Mouse (Mus musculus) heart, postnatal 10 days (tissue): ENCODE results near the gene Dennd1a. TPM values are rescaled to one million over a fixed set of nuclear protein-coding genes. Genes with fewer than 3 reads are reported as not detected.
A peak's percentile ranks its signal among the peaks of the same experiment; 100 is the strongest.

Source experiments
- DNase-seq, 2 experiments: peaks; one replicate each; pipeline ENCODE4 v3.0.0; 2021
- intact Hi-C: fragments of 180-260 bp; cut with DNase I; formaldehyde crosslinking; loops from one replicate; pipeline ENCODE4 v1.15.1; 2025
- total RNA-seq, 2 experiments: library from RNA; stranded (reverse); gene quantifications; 2 replicates each; pipeline ENCODE4 v1.2.3; 2021

Dennd1a gene
- total RNA-seq, 2 experiments from 2014 or later, result 27.3 to 29.0 TPM

DNA sequence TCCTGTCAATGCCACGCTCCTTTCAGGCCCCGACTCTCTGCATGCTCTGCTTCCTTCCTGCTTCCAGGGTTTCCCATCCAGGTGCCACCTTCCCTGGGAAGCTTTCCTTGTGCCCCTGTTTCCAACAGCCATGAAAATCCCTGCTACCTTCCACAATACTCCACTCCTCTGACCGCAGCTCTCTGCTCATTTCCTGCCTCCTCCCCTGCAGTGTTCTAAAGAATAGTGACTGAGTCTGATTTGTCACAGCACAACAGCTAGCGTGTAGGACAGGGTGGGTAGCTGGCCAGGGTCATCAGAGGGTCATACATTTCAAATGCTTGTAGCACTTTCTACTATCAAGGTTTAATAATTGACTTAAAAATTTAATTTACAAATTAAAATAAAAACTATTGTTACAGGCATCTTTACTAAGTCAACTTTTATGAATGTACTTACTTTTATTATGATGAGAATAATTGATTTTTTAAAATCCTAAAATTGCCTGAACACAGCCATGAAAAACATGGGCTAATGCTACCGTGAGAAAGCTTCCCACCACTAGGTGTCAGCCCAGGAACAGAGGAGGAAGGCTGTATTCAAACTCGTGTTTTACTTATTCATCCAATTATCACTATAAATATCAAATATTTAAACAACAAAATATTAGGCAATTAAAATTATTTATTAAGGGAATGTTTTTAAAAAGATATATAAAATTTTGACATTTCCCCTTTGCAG, 361.6 kb downstream of the Dennd1a start:
- intact Hi-C loops, result loop anchor here (1.0 to 10.0 kb wide), 4 partner anchors 451 to 809 kb away; no protein-coding TSS in a partner anchor

DNA sequence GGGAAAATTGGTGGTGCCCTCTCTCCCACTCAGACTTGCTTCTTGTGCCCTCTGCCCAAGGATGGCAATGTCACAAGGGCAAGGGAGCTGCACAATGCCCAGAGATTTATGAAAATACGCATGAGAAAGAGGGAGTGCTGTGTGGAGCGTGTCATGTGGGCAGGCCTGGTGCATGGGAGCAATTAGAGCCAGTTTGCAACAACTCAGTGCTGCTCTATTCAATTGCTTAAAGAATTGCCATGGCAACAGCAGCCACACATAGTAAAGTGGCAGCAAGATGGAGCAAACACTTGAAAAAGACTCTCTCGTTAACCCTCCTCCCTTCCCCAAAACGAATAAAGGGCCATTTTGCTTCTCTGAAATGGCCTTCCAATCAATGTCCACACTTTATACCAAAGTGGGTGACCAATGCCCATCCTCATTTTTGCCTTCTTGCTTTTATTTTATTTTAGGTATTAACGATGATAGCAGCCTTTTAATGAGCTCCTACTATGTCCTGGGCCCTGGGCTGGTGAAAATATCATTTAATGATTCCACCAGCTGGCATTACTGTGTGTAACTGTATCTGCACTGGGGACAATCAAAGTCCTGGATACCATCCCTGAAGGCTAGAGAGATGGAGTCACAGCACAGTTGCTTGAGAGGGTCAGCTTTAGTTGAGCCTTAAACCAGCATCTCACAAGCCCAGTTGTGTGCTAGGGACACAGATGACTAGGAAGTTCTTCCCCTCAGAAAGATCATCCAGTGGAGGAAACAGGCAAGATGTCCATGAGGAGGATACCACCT, 378.3 kb downstream of the Dennd1a start:
- DNase-seq, result no peak
- intact Hi-C loops, result no loop called here

More for the DNA sequence above, 361.6 kb downstream of the Dennd1a start:
- DNase-seq, result peak; percentile 47 to 67

DNA sequence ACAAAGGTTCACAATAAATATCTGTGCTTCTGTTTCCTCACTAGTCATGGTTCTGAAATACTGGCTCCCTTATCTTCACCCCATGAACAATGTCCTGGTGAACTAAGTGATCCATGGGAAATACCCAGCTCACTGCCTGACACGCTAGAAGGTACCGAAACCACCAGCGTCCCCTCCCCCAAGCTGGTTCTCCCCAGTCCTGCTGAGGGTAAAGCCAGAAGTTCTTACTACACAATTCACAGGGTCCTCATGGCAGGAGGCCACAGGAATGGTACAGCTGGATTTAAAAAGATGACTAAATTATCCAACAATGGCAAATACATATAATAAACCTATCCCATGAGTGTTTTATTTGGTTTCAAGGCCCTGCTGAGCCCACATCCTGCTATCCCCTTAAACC, 378.9 kb downstream of the Dennd1a start:
- intact Hi-C loops, result no loop called here
- DNase-seq, result no peak

- DNase-seq, result no peak
- intact Hi-C loops, result no loop called here
Observed at GRCm38 (mm10) chr2:37906261-37906660, 380.9 kb downstream of the Dennd1a start.

DNA sequence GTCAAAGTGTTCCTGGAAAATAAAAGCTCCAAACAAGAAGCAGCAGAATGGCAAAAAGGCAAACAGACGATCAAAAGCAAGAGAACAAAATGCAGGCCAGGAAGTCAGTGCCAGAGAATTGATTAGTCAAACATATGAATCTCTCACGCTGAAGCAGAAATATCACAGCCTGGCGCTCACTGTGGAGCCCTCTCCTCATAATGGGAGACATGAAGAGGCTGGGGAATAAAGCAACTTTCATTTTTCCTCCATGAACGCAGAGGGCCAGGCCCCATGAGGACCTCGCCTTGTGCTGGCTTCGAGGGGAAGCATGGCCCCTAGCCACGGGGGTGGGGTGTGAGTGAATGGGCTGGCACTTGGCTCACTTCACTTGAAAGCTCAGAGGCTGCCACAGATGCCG, 383.9 kb downstream of the Dennd1a start:
- intact Hi-C loops, result no loop called here
- DNase-seq, result no peak

DNA sequence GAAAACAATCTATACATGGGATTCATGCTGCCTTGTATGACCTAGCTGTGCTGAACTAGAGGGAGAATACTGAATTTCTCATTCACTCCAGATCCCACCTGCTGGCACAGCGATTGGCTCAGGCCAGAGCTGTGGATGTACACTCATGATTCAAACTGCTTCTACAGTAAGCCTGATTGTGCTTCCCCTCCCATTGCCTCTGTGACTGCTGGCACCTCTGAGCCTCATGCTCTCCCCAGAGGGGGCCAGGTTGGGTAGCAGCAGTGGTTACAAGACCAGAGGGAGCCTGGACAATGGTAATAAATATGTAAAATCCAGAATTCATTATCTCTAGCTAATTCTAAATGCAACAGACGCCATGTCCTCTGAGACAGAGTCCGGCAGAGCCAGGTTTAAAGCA, 404.0 kb downstream of the Dennd1a start:
- DNase-seq, result no peak
- intact Hi-C loops, result no loop called here

DNA sequence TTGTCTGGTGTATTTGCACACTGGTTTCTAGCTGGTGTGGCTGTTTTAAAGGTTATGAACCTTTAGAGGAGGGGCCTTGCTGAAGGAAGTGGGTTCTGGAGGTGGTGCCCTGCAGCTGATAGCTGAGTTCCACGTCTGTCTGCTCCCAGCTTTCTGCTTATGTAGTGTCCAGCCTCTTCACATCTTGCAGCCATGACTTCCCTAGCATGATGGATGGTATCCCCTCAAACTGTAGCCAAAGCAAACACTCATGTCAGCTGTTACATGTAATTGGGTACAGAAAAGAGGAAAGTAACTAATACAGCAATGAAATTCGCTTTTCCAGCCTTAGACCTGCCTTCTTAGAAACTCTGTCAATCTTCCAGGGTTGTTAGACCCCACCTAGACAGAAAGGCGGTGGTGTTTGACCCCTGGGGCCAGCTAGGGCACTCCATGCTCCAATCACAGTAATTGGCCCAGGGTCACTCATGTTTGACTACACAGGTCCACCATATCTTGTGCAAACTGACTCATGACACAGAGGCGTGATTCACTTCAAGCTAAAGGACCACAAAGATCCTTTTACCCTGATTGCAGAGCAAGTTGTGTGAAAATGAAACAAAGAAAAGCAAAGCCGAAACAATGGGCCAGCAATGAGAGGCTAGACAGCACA, 405.8 kb downstream of the Dennd1a start:
- intact Hi-C loops, result no loop called here
- no peak for DNase-seq

GRCm38 (mm10) chr2:37879697-37880096, 407.5 kb downstream of the Dennd1a start:
- DNase-seq, result no peak
- intact Hi-C loops, result no loop called here

- no peak for DNase-seq
- intact Hi-C loops, result no loop called here
Observed at GRCm38 (mm10) chr2:37872791-37873190, 414.4 kb downstream of the Dennd1a start.

- peak; percentile 9 to 14 for DNase-seq
- intact Hi-C loops, result no loop called here
Observed at GRCm38 (mm10) chr2:37869628-37870027, 417.6 kb downstream of the Dennd1a start.

- DNase-seq, result no peak
- intact Hi-C loops, result no loop called here
Observed at GRCm38 (mm10) chr2:37867387-37867786, 419.8 kb downstream of the Dennd1a start.

GRCm38 (mm10) chr2:37857472-37857871, 429.7 kb downstream of the Dennd1a start:
- intact Hi-C loops, result no loop called here
- DNase-seq, result no peak

DNA sequence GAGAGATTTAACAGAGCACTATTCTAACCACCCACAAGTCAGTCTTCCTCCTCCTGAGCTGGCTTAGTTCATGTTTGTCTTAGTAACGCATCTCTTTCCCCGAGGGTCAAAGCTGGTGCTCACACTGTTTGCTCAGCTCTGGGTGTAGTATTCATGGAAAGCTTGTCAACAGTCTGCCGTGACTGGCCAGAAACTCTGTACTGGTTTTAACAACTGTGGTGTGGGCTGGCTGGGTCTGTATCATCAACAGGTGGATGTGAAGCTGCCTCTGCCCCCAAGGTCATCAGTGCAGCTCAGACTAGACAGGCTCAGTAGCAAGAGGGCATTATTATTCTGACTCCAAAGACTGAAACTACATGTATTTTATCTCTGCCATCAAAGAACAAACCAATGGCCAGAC, 430.2 kb downstream of the Dennd1a start:
- no peak for DNase-seq
- intact Hi-C loops, result no loop called here

DNA sequence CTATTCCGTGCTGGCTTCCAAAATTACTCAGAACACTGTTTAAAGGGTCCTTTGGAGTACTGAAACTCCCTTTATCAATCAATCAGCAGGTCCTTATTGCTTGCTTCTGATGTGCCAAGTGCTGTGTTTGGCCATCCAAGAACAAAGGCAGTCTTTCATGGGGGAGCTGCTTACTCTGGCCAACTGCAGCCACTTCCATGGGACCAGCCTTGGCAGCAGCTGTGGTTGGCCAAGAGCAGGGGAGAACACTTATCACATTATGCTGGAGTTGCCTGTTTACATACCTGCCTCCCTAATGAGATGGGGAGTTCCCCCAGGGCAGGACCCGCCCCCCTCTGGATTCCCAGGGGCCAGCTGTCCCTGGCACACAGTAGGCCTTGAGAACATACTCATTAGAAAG, 432.0 kb downstream of the Dennd1a start:
- intact Hi-C loops, result no loop called here
- DNase-seq, result no peak

DNA sequence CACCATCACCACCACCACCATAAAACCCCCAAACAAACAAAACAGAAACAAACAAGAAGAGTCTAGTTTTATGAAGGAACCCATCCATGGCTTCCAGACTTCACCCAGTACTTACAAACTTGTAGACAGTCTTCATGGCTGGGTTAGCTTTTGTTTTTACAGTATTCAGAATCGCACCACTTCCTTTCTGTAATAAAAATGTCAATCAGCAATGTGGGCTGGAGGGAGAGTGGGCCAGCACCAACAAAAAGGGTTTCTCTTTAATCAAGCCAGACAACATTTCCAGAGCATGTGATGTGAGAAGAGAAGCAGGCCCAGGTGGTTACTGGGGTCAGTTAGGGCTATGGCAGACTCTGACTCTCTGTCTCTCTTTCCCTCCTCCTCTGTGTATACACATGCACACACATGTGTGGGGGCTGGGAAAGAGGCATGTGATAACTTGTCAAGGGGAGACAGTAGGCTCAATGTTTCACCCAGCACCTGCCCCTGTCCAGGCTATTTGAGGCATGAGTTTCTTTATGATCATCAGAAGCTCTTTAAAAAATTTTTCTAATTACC, 433.2 kb downstream of the Dennd1a start:
- intact Hi-C loops, result no loop called here
- DNase-seq, result no peak

DNA sequence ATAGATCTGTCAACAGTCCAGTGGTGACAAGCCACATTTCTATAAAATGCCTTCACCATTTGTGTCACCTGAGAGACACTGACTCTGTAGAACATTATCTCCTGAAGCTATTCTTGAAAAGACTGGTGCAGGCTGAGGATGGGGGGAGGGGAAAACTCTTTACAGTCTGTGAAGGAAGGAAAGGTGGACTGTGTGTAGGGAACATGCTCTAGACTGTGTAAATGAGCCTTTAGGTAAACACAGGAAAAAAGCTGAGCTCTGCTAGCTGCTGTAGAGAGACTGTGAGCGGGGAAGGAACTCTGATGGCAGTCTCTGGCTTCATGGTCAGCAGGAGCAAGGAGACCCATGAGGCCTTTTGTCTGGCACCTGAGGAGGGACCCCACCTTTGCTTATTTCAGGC, 436.6 kb downstream of the Dennd1a start:
- intact Hi-C loops, result no loop called here
- DNase-seq, result no peak

- no peak for DNase-seq
- intact Hi-C loops, result no loop called here
Observed at GRCm38 (mm10) chr2:37849357-37849756, 437.8 kb downstream of the Dennd1a start.

DNA sequence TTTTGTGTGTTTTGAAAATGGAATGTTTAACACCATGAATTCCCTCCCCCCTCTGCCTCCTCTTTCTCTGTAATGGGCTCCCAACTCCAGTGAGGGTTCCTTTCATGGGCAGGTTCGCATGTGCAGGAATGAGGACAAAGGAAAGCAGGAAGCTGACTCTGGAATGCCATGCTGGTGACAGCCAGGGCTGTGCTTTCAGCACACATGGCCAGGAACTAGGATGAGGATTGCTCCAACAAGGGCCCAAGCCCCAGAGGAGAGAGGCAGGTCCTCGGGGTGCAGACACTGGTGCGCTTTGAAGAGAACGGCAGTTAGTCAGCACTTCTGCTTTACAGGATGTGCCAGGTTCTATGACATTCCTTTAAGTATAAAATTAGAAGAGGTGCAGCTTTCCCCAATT, 444.5 kb downstream of the Dennd1a start:
- intact Hi-C loops, result no loop called here
- DNase-seq, result peak; percentile 10 to 12

GRCm38 (mm10) chr2:37842151-37842569, 445.0 kb downstream of the Dennd1a start:
- intact Hi-C loops, result no loop called here

DNA sequence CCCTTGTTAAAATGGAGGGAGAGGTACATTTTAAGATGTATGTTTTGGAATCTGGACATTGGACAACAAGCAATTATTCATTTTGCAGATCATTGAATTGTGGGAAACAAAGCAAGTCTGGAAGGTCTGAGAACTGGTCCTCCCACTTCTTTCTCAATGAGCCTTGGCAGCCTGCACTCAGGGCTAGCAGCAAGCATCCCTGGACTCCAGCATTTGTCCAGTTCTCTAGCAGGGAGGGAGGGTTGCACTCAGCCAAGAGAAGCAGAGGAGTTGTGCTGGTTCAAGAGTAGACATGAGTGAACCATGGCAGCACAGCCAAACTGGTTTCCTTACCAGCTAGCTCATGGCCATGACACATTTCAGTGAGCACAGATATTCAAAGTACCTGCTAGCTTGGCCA, 447.3 kb downstream of the Dennd1a start:
- DNase-seq, result no peak
- intact Hi-C loops, result no loop called here

More at GRCm38 (mm10) chr2:37842151-37842569, 445.0 kb downstream of the Dennd1a start:
- no peak for DNase-seq
